Mouse (Mus musculus) gastrocnemius, postnatal 10 days (tissue): ENCODE data around the gene Sult6b1. TPM values are rescaled to one million over a fixed set of nuclear protein-coding genes. Genes with fewer than 3 reads are reported as not detected.

Experiments used
- DNase-seq: peaks from one replicate; pipeline ENCODE4 v3.0.0; 2021; ENCODE audit warnings: mixed read lengths
- total RNA-seq, 2 experiments: library from RNA; stranded (reverse); gene quantifications; 2 replicates each; pipeline ENCODE4 v1.2.3; 2021

Gene Sult6b1
- total RNA-seq, 2 experiments from 2014 or later = not detected

GRCm38 (mm10) chr17:78883291-78883690, 23.5 kb downstream of the Sult6b1 start:
- no peak for DNase-seq

DNA sequence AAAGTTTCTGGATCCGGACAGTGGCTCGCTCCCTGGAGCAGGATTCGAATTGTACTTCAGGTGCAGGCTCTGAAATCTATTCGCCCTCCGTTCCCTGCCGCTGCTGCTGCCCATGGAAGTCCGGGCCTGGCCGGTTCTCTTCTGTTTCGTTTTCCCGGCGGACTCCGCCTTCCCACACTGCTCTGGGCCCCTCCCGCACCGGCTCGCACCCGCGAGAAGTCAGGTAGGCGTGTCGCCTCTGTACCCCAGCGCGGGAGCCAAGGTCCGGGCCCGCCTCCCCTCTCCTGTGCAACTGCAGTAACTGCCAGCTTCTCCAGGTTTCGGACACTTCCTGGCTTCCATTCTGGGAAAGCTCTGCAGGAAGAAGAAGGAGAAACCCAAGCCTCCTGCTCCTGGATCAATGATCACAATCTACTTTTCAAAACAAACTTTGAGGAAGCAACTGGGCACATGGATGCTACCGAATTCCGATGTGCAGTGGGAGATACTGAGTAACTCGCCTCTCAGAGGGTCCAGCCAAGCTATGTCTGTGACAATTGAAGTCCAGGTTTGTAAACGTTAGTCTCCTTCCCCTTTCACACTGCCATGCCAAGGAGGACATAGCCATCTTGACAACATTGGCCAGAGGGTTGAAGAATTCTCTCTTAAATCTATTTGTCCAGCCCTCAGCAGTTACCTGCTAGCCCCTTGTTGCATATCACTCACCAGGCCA, 24.2 kb downstream of the Sult6b1 start, which contains the start of gene Eif2ak2:
Gene Eif2ak2 (minus strand): TSS at position 173 of the 712 bp plus-strand sequence.
- peak; percentile 81 for DNase-seq

- no peak for DNase-seq
Measured at GRCm38 (mm10) chr17:78881878-78882304, 24.9 kb downstream of the Sult6b1 start.

DNA sequence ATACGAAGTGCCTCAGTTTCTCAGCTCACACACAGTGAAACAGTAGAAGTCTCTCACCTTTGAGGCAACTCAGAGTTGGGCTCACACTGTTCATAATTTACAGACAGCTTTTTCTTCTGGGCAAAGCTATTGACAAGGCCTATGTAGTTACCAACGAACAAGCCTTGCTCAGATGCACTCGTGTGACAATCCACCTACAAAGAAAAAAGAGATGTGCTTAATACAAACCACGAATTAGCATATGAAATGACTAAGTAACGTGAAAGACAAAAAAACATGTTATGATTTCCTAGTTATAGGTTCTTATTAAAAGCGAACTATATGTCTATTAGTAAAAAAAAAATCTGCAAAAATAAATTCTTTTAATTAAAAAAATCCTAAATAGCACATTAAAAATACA, 32.9 kb downstream of the Sult6b1 start:
- DNase-seq = no peak

- no peak for DNase-seq
Measured at GRCm38 (mm10) chr17:78856243-78856642, 50.5 kb downstream of the Sult6b1 start.

- DNase-seq = no peak
Measured at GRCm38 (mm10) chr17:78842271-78842928, 64.4 kb downstream of the Sult6b1 start.

DNA sequence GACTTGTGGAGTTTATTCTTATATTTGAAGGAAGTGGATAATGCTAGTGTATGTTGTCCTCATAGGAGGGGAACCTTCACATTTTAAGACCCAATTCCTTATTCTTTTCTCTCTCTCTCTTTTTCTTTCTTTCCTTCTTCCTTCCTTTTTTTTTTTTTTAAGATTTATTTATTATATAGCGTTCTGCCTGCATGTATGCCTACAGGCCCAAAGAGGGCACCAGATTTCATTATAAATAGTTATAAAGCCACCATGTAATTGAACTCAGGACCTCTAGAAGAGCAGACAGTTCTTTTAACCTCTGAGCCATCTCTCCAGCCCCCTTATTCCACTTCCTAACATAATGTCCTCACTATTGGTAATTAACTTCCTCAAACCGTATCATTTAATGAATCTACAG, 70.7 kb downstream of the Sult6b1 start:
- DNase-seq = no peak

DNA sequence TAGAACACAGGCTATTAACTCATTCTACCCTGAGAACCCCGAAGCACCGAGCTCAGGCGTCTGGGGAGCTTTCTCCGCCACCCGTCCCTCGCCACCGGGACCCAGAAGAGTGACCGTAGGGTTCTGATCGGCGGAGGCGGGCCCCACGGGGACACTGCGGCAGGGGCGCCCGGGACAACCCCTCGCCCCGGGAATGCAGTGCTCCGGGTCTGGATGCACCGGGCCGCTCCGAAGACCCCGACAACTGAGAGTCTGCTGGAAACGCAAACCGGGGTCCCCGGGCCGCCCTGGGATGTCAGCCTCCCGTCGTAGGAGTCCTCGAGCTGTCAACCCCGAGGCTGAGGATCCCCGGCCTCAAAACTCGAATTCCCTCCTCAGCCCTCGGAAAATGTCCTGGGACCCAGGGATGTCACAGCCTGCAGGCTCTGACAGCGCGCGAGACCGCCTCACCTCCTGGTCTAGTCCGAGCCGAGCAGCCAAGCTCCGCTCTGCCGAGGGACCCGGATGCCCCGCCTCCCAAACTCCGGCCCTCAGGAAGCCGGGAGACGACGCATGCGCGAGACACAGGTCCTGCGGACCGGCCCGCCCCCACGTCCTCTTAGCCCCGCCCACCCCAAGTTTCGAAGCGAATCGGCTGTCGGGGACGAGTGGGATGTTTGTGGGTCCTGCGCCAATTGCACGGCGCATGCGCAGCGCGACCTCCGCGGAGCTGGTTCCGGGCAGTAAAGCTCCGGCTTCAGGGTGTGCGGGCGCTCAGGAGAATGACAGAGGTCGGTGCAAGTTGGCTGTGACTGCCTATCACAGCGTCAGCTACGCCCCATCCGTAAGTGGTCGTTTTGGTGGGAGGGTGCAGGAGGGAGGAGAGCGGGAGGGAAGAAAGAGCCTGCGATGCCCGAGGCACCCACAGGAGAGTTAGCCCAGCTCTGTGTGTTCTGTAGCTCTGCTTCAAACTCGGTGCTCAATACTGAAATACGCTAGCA, 71.6 kb downstream of the Sult6b1 start, which contains the start of the genes Heatr5b and Gpatch11:
Gene Heatr5b (minus strand): TSS at position 509 of the 980 bp plus-strand sequence.
Gene Gpatch11 (plus strand): TSS at position 712 of the 980 bp plus-strand sequence.
- peak; percentile 100 for DNase-seq

Other genes starting within 250 kb of the Sult6b1 start
- gene Strn, start 169.8 kb downstream of the Sult6b1 start, total RNA-seq = 10 to 100 TPM; 11.7 to 13.0 TPM
- gene Heatr5b, start 71.6 kb downstream of the Sult6b1 start, total RNA-seq = 10 to 100 TPM in 1 of 2 experiments, 1 to 10 TPM in 1; 10.0 to 12.5 TPM
- 10 to 100 TPM; 21.4 to 22.3 TPM for gene Gpatch11, start 71.4 kb downstream of the Sult6b1 start, total RNA-seq
- 1 to 10 TPM; 8.5 to 9.5 TPM for gene Eif2ak2, start 24.4 kb downstream of the Sult6b1 start, total RNA-seq
- gene Cebpzos, start 9.5 kb upstream of the Sult6b1 start, total RNA-seq = 10 to 100 TPM; 56.3 to 65.8 TPM
- 10 to 100 TPM; 19.8 to 22.7 TPM for gene Cebpz, start 30.1 kb upstream of the Sult6b1 start, total RNA-seq
- gene Ndufaf7, start 30.1 kb upstream of the Sult6b1 start, total RNA-seq = 10 to 100 TPM; 31.1 to 31.3 TPM
- 10 to 100 TPM; 18.2 to 27.2 TPM for gene Prkd3, start 113.8 kb upstream of the Sult6b1 start, total RNA-seq
- 10 to 100 TPM; 12.3 to 15.9 TPM for gene Qpct, start 144.9 kb upstream of the Sult6b1 start, total RNA-seq